Mouse (Mus musculus) stomach, embryonic 16.5 days (tissue): ENCODE results near the gene Irx4. TPM values are rescaled to one million over a fixed set of nuclear protein-coding genes. Genes with fewer than 3 reads are reported as not detected.
A peak's percentile ranks its signal among the peaks of the same experiment; 100 is the strongest.

ENCODE experiments used
- ATAC-seq: fragments of 200-750 bp; cut with Nextera tagmentation; 2 replicates; pipeline ENCODE4 v1.8.0; 2017; ENCODE audit warnings: moderate number of reproducible peaks, moderate TSS enrichment; ENCODE audit not compliant: insufficient read depth, low FRiP score
- H3K27ac ChIP-seq: fragments of 300-500 bp; sonication (generic); 2 replicates; pipeline ENCODE4 v1.5.1; 2014; ENCODE audit warnings: low read length
- H3K27me3 ChIP-seq: fragments of 300-500 bp; sonication (generic); 2 replicates; pipeline ENCODE4 v1.6.1; 2014; ENCODE audit warnings: low read length, control low read depth, mixed read lengths; ENCODE audit not compliant: control insufficient read depth, insufficient read depth
- H3K36me3 ChIP-seq: fragments of 300-500 bp; sonication (generic); 2 replicates; pipeline ENCODE4 v1.6.1; 2014; ENCODE audit warnings: low read length; ENCODE audit not compliant: control insufficient read depth, insufficient read depth
- H3K4me1 ChIP-seq: fragments of 300-500 bp; sonication (generic); 2 replicates; pipeline ENCODE4 v1.6.1; 2014; ENCODE audit warnings: low read length, control low read depth, mixed read lengths; ENCODE audit not compliant: control insufficient read depth, insufficient read depth
- H3K4me2 ChIP-seq: fragments of 300-500 bp; sonication (generic); 2 replicates; pipeline ENCODE4 v1.6.1; 2014; ENCODE audit warnings: low read depth, low read length, mixed read lengths
- H3K4me3 ChIP-seq: fragments of 300-500 bp; sonication (generic); replicated peaks from 2 replicates; pipeline ENCODE4 v1.5.1; 2014; ENCODE audit warnings: mild to moderate bottlenecking, low read length
- H3K9ac ChIP-seq: fragments of 300-500 bp; sonication (generic); 2 replicates; pipeline ENCODE4 v1.6.1; 2014; ENCODE audit warnings: low read length
- H3K9me3 ChIP-seq: fragments of 300-500 bp; sonication (generic); replicated peaks from 2 replicates; pipeline ENCODE4 v1.6.1; 2016; ENCODE audit warnings: low read length, control low read depth; ENCODE audit not compliant: control insufficient read depth
- WGBS: fragments of 180-500 bp; shearing (Covaris S2); extraction: QIAGEN DNeasy Blood & Tissue Kit; methylation state at CpG from one replicate; pipeline ENCODE4 v1.1.7; 2014; 5-methylcytosine and 5-hydroxymethylcytosine counted together
- polyA plus RNA-seq: library from polyadenylated mRNA; unstranded; fragments of >200 nt; fragmentation: Nextera tagmentation; extraction: Ambion mirVana; gene quantifications from 2 replicates; pipeline ENCODE4 v1.2.1, GENCODE M21; 2015

Irx4 gene
- polyA plus RNA-seq, 1 experiment from 2014 or later: 0.05 TPM

DNA sequence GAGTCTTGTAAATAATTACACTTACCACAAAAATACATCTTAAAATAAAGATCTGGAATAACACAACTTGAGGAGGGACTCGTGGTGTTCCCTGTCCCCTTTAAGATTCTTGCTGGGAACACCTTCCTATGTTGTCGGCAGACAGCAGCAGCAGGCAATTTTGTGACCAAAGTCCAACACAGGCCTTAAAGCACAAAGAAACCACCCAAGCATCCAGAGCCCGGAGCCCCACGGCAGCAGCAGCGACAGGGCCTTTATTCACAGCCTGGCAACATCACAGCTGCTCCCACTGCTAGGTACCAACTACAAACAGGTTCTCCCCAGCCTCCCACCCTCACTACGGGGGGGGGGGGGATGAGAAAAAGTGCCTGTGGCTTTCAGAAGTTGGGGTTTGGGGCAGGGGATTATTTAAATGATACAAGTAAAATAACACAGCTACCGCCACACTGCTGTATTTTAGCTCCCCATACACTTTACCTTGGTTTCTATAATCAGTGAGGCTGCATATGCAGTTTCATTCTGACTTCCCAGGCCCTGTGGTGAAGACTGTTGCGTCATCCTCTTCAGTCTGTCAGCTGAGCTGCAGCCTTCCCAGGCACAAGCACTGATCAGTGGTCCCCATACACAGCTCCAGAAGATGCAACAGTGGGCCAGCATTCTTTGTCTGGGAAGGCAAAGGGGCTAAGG is 45.3 kb downstream of the Irx4 start:
- Histone ChIP-seq H3K9ac (no peak overlapping the region), H3K27me3 (peaks cover 5% of the 10 kb centered on the region; the same call in 1 of the 2 replicates), H3K4me1 (no peaks in the 10 kb centered on the region), H3K36me3 (no peaks in the 10 kb centered on the region), H3K4me3 (no peak overlapping the region), H3K9me3 (no peaks in the 10 kb centered on the region), H3K27ac (no peak overlapping the region), H3K4me2 (no peak overlapping the region)
- 48% methylated on average over 8 of the region's 8 CpGs for WGBS
- ATAC-seq: no peak

GRCm38 (mm10) chr13:73306085-73306410 is 45.8 kb downstream of the Irx4 start:
- no peaks in the 10 kb centered on the region for H3K4me1 ChIP-seq
- H3K27me3 ChIP-seq: peaks cover 5% of the 10 kb centered on the region; the same call in 1 of the 2 replicates
- H3K9me3 ChIP-seq: no peaks in the 10 kb centered on the region
- no peak overlapping the region for H3K9ac ChIP-seq
- H3K27ac ChIP-seq: no peak overlapping the region
- ATAC-seq: no peak
- no peak overlapping the region for H3K4me2 ChIP-seq
- 70% methylated on average over 4 of the region's 4 CpGs for WGBS
- H3K4me3 ChIP-seq: no peak overlapping the region
- no peaks in the 10 kb centered on the region for H3K36me3 ChIP-seq

- Histone ChIP-seq H3K36me3 (no peaks in the 10 kb centered on the region), H3K9me3 (no peaks in the 10 kb centered on the region), H3K4me1 (no peaks in the 10 kb centered on the region), H3K4me2 (no peak overlapping the region), H3K9ac (no peak overlapping the region), H3K4me3 (no peak overlapping the region), H3K27ac (no peak overlapping the region), H3K27me3 (peaks cover 5% of the 10 kb centered on the region; the same call in 1 of the 2 replicates)
- ATAC-seq: no peak
- 75% methylated on average over 4 of the region's 4 CpGs for WGBS
These were observed 46.2 kb downstream of the Irx4 start for GRCm38 (mm10) chr13:73306430-73306829.

- Histone ChIP-seq H3K4me2 (no peak overlapping the region), H3K4me1 (no peaks in the 10 kb centered on the region), H3K27me3 (peaks cover 5% of the 10 kb centered on the region; the same call in 1 of the 2 replicates), H3K9ac (no peak overlapping the region), H3K9me3 (no peaks in the 10 kb centered on the region), H3K4me3 (no peak overlapping the region), H3K36me3 (no peaks in the 10 kb centered on the region), H3K27ac (no peak overlapping the region)
- 17% methylated on average over 8 of the region's 8 CpGs for WGBS
- peak; percentile 69; the same call in 1 of the 2 replicates for ATAC-seq
These were observed 50.1 kb downstream of the Irx4 start for GRCm38 (mm10) chr13:73310183-73310929.

Other genes starting within 250 kb of the Irx4 start
- gene Mrpl36, start 68.0 kb downstream of the Irx4 start, polyA plus RNA-seq: 122 and 125 TPM in 2 replicates
- 368 and 371 TPM in 2 replicates for gene Ndufs6, start 68.1 kb downstream of the Irx4 start, polyA plus RNA-seq
- 20.0 and 21.0 TPM in 2 replicates for gene Lpcat1, start 206.7 kb downstream of the Irx4 start, polyA plus RNA-seq